Mouse (Mus musculus) cerebellum, adult (tissue): ENCODE results near the gene Cpeb2.

Experiments used
- ATAC-seq: cut with Nextera tagmentation; 2 replicates; pipeline ENCODE4 v1.9.2; 2017; ENCODE audit warnings: mild to moderate bottlenecking, moderate library complexity, mixed read lengths; ENCODE audit not compliant: insufficient number of reproducible peaks, low FRiP score, low TSS enrichment

Cpeb2 gene

DNA sequence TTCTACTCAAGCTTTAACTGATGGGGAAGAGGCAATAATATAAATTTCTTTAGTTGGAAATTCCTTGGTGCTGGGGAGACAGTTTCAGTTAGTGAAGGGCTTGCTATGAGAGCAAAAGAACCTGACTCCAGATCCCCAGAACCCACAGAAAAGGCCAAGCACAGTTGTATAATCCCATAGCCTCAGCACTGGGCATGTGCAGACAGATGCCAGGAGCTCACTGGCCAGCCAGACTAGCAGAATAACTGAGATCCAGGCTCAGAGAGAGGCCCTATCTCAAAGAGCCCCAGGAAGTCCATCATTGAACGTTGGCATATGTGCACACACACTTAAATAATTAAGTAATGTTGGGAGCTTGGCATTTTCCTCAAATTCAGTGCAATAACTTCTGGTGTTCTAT, 70.5 kb downstream of the Cpeb2 start:
- no peak for ATAC-seq

DNA sequence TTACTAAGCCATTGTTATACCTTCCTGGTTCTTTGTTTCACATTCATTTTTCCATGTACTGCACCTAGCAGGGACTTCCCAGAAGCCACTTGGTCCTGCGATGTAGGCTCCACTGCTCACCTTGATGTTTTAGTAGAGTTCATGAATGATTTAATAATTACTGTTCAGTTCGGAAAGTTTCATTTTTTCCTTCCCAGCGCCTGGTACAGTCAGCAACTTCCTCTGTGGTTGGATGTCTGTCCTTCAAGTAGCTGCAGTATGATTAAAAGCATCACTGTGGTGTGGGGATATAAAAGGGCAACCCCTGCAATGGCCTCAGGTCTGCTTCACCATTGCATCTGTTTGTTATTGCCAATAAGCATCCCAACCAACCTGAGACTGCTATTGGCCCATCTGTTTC, 72.5 kb downstream of the Cpeb2 start:
- ATAC-seq: no peak

GRCm38 (mm10) chr5:43309961-43310360, 77.0 kb downstream of the Cpeb2 start:
- no peak for ATAC-seq

GRCm38 (mm10) chr5:43324311-43324862, 91.4 kb downstream of the Cpeb2 start:
- no peak for ATAC-seq

GRCm38 (mm10) chr5:43325561-43325960, 92.6 kb downstream of the Cpeb2 start:
- no peak for ATAC-seq

DNA sequence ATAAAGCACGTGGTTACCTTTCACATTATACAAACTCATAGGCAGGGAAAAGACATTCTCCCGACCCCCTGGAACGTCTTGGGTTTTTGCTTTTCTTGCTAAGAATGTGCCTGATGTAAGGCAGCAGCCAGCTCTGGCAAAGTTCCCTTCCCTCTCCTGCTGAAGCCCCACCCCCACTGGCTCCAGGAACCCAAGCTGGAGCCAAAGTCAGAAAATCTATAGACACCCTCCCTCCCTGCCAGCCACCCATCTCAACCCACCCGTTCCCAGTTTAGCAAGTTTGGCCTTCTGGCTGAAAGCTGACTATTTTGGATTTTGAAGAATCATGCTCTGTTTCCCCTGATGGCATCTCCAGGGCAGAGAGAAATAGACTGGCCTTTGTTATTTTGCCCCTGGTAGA, 95.6 kb downstream of the Cpeb2 start:
- ATAC-seq: no peak

DNA sequence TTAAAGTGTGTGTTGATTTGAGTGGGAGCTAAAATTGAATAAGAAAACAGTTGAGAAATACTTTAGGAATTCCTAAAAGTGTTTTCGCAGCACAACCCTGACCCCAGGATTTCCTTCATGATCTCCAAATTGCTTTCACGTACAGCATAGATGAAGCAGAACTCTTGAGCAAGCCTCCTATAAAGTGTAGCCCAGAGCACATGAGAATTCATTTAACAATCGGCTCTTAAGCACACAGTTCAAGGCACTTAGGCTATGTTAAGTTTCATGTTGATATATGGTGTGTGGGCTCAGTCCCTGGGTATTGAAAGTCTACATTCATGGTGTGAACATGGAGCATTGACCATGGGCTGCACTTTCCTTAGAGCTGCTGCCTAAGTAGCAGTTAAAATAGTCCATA, 97.3 kb downstream of the Cpeb2 start:
- ATAC-seq: no peak

GRCm38 (mm10) chr5:43334469-43334868, 101.5 kb downstream of the Cpeb2 start:
- ATAC-seq: no peak

- ATAC-seq: no peak
Measured at GRCm38 (mm10) chr5:43337212-43337611, 104.2 kb downstream of the Cpeb2 start.

DNA sequence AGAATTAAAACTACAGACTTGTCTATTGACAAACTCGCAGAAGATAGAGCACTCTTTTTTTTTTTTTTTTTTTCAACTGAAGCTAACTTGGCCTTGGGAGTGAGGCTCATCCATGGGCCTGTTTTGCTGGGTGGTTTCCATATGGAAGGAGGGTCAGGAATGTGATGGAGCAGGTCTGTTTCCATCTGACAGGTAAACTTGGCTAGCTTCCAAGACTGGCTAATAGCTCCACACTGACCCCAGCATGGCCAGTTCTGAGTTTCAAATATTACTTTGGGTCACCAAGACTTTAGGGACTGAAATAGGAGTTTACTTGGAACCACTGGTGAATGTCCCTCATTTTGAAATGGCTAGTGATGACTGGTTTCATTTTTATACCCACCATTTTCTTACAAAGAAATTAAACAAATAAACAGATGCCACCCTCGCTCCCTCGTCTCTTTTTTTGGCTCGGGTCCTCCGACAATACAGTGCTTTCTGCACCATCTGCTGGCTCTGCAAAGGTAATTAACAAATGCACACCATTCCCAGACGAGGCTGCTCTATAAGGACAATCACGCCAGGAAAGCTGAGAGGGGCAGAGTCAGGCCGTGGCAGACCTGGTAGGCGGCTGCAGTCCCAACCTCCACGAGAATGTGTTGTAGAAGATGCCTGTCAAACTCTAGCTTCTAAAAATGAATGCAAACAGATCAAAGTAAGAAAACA, 106.0 kb downstream of the Cpeb2 start:
- ATAC-seq: peak; percentile 94
